Mouse (Mus musculus) hindbrain, embryonic 16.5 days (tissue): Measurements from ENCODE around the gene Pramel1. TPM values are rescaled to one million over a fixed set of nuclear protein-coding genes. Genes with fewer than 3 reads are reported as not detected.
"Not testable (repeated sequence)": the region's sequence is repeated elsewhere in the genome, so short reads cannot be mapped to it uniquely, and the experiment has no call there.

Experiments
- ATAC-seq: fragments of 200-750 bp; cut with Nextera tagmentation; 2 replicates; pipeline ENCODE4 v1.8.0; 2017; ENCODE audit warnings: moderate TSS enrichment, moderate library complexity
- H3K27ac ChIP-seq: fragments of 300-500 bp; sonication (generic); 2 replicates; pipeline ENCODE4 v1.5.1; 2014; ENCODE audit warnings: low read depth, mild to moderate bottlenecking, control low read depth, low read length, moderate library complexity
- H3K27me3 ChIP-seq: fragments of 300-500 bp; sonication (generic); replicated peaks from 2 replicates; pipeline ENCODE4 v1.6.1; 2014; ENCODE audit warnings: low read length; ENCODE audit not compliant: control insufficient read depth, insufficient read depth
- H3K36me3 ChIP-seq: fragments of 300-500 bp; sonication (generic); 2 replicates; pipeline ENCODE4 v1.6.1; 2014; ENCODE audit warnings: mild to moderate bottlenecking, low read length, moderate library complexity, mixed read lengths; ENCODE audit not compliant: control insufficient read depth, insufficient read depth
- H3K4me1 ChIP-seq: fragments of 300-500 bp; sonication (generic); 2 replicates; pipeline ENCODE4 v1.6.1; 2014; ENCODE audit warnings: low read depth, low read length; ENCODE audit not compliant: control insufficient read depth, insufficient read depth
- H3K4me2 ChIP-seq: fragments of 300-500 bp; sonication (generic); 2 replicates; pipeline ENCODE4 v1.6.1; 2014; ENCODE audit warnings: mild to moderate bottlenecking, low read length, control low read depth, moderate library complexity
- H3K4me3 ChIP-seq: fragments of 300-500 bp; sonication (generic); 2 replicates; pipeline ENCODE4 v1.5.1; 2014; ENCODE audit warnings: mild to moderate bottlenecking, low read length, control low read depth, moderate library complexity
- H3K9ac ChIP-seq: fragments of 300-500 bp; sonication (generic); 2 replicates; pipeline ENCODE4 v1.6.1; 2014; ENCODE audit warnings: low read depth, mild to moderate bottlenecking, control low read depth, low read length, moderate library complexity
- H3K9me3 ChIP-seq: fragments of 300-500 bp; sonication (generic); 2 replicates; pipeline ENCODE4 v1.6.1; 2014; ENCODE audit warnings: mild to moderate bottlenecking, low read length, moderate library complexity; ENCODE audit not compliant: control insufficient read depth
- WGBS: fragments of 180-500 bp; shearing (Covaris S2); extraction: QIAGEN DNeasy Blood & Tissue Kit; methylation state at CpG from one replicate; pipeline ENCODE4 v1.1.7; 2014; 5-methylcytosine and 5-hydroxymethylcytosine counted together
- polyA plus RNA-seq: library from polyadenylated mRNA; unstranded; fragments of >200 nt; fragmentation: Nextera tagmentation; extraction: Ambion mirVana; gene quantifications from 2 replicates; pipeline ENCODE4 v1.2.1, GENCODE M21; 2015

Pramel1 gene
- not detected in 2 replicates for polyA plus RNA-seq

DNA sequence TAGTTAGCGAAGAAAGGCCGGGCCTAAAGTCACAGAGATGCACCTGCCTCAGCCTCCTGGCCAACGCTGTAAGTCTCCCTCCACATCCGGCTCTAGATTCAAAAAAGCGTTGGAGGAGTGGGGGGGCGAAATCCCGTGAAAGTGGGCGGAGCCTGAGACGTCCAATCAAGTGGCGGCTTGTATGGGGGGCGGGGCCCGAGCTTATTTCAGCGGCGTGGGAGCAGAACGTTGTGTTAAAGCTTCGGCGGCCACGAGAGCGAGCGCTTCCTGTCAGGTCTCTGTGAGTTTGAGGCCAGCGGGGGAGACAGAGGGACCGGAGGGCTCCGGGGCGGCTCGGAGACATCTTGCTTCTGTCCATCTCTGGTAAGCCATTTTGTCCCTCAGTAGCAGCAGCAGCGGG, at the start of gene Pramel1:
Gene Pramel1 (plus strand): TSS at position 248 of the 400 bp plus-strand sequence.
- Histone ChIP-seq H3K36me3 (no peaks in the 10 kb centered on the region), H3K9me3 (no peaks in the 10 kb centered on the region; the same call in 1 of the 2 replicates), H3K4me3 (no peak within 1 kb of the TSS), H3K4me1 (no peaks in the 10 kb centered on the region; the same call in 1 of the 2 replicates), H3K9ac (no peak within 1 kb of the TSS), H3K27me3 (no peaks in the 10 kb centered on the region), H3K4me2 (no peak within 1 kb of the TSS), H3K27ac (no peak within 1 kb of the TSS)
- 78% methylated on average over 26 of the region's 26 CpGs for WGBS
- no peak for ATAC-seq

DNA sequence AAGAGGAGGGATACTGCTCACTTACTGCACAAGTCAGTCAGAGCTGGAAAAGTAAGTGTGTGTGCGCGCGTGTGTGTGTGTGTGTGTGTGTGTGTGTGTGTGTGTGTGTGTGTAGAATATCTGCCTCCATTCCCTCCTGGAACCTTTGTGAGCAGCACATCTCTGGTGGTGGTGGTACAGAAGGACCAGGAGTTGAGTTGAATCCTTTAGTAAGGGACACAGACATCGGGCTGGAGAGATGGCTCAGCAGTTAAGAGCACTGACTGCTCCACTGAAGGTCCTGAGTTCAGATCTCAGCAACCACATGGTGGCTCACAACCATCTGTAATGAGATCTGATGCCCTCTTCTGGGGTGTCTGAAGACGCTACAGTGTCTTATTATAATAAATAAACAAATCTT, 48.7 kb upstream of the Pramel1 start:
- not testable (repeated sequence) for H3K36me3 ChIP-seq, H3K4me3 ChIP-seq, ATAC-seq, H3K27ac ChIP-seq, H3K9ac ChIP-seq, H3K9me3 ChIP-seq, H3K4me2 ChIP-seq
- 96% methylated on average over 5 of the region's 5 CpGs for WGBS
- Histone ChIP-seq H3K27me3 (peaks cover 18% of the 10 kb centered on the region), H3K4me1 (peaks cover 12% of the 10 kb centered on the region)

DNA sequence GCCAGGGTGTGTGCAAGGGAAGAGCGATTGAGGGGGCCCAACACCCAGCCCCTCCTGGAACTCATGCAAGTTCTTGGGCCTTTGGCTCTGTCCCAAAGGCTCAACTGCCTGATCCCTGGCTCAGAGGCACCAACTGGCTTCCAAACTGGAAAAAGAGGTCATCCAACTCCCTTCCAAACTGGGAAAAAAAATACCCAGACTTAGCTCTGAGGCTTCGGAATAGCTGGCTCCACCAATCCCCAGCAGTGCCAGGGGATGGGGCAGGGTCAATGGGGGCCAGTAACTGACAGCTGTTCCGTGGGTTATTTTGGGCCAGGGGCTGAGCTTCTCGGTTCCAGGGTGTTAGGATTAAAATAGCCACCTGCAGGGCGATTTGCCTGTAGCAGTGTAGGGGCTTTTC, 45.5 kb upstream of the Pramel1 start:
- H3K9me3 ChIP-seq, result no peaks in the 10 kb centered on the region
- no peak overlapping the region for H3K27ac ChIP-seq
- no peak overlapping the region for H3K9ac ChIP-seq
- no peak; the same call in 1 of the 2 replicates for ATAC-seq
- peaks cover 29% of the 10 kb centered on the region for H3K27me3 ChIP-seq
- H3K4me1 ChIP-seq, result peaks cover 14% of the 10 kb centered on the region
- H3K4me2 ChIP-seq, result no peak overlapping the region
- 18% methylated on average over 5 of the region's 5 CpGs for WGBS
- no peaks in the 10 kb centered on the region for H3K36me3 ChIP-seq
- no peak overlapping the region for H3K4me3 ChIP-seq

DNA sequence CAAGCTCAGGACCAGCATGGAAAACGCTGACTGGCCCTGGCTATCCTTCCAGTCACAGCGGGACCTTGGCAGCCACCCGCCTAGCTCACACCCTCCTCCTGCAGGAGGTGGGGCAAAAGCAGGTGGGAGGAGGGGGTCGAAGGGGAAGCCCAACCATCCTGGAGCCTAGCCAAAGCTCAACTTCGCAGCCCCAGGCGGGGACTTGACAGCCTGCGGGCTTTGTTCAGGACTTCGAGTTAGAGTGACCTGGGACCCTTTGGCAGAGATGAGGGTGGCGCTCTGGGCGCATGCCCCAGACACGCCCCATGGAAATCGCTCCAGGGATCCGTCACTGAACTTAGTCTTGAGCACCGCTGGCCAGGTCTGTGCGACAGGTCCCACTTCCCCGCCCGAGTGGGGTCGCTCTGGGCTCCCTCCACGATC, 44.7 kb upstream of the Pramel1 start, which contains the start of gene Lrrc38:
Gene Lrrc38 (plus strand): TSS at position 274 of the 423 bp plus-strand sequence.
- peak; percentile 57 for ATAC-seq
- 0% methylated on average over 17 of the region's 19 CpGs for WGBS
- H3K36me3 ChIP-seq, result no peaks in the 10 kb centered on the region
- H3K27me3 ChIP-seq, result peaks cover 29% of the 10 kb centered on the region
- peak within 1 kb of the TSS; percentile 100 for H3K4me2 ChIP-seq
- peak within 1 kb of the TSS; percentile 63 for H3K9ac ChIP-seq
- H3K9me3 ChIP-seq, result no peaks in the 10 kb centered on the region
- no peak within 1 kb of the TSS for H3K27ac ChIP-seq
- peaks cover 14% of the 10 kb centered on the region for H3K4me1 ChIP-seq
- H3K4me3 ChIP-seq, result peak within 1 kb of the TSS; percentile 58

DNA sequence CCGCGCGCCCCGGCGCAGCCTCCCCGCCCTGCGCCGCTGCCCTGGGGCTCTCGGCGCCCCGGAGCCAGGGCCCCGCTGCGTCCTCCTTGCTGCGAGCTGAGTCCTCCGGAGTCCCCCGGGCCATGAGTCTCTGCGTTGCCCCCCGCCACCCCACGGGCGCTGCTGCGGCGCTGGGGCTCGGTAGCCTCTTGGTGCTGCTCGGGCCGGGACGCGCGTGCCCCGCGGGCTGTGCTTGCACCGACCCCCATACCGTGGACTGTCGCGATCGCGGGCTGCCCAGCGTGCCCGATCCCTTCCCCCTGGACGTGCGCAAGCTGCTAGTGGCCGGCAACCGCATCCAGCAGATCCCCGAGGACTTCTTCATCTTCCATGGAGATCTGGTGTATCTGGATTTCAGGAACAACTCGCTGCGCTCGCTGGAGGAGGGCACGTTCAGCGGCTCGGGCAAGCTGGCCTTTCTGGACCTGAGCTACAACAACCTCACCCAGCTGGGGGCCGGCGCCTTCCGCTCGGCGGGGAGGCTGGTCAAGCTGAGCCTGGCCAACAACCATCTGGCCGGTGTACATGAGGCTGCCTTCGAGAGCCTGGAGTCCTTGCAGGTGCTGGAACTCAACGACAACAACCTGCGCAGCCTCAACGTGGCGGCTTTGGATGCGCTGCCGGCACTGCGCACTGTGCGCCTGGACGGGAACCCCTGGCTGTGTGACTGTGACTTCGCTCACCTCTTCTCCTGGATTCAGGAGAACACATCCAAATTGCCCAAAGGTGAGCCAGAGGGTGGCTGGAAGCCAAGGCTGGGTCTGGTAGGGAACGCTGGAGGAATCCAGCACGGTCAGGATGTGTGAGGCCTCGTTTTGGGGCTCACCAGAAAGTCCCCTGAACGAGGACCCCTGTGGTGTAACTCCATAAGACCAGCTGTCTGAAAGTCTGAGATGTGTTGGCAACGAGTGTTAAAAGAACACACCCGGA, 43.9 kb upstream of the Pramel1 start:
- H3K36me3 ChIP-seq, result no peaks in the 10 kb centered on the region
- H3K27ac ChIP-seq, result no peak overlapping the region
- H3K4me1 ChIP-seq, result peaks cover 14% of the 10 kb centered on the region
- WGBS, result 3% methylated on average over 71 of the region's 72 CpGs
- H3K9me3 ChIP-seq, result no peaks in the 10 kb centered on the region
- H3K9ac ChIP-seq, result peak overlapping the region; percentile 63
- peaks cover 29% of the 10 kb centered on the region for H3K27me3 ChIP-seq
- peak; percentile 50 for ATAC-seq
- H3K4me2 ChIP-seq, result peak overlapping the region; percentile 100
- H3K4me3 ChIP-seq, result peak overlapping the region; percentile 58

DNA sequence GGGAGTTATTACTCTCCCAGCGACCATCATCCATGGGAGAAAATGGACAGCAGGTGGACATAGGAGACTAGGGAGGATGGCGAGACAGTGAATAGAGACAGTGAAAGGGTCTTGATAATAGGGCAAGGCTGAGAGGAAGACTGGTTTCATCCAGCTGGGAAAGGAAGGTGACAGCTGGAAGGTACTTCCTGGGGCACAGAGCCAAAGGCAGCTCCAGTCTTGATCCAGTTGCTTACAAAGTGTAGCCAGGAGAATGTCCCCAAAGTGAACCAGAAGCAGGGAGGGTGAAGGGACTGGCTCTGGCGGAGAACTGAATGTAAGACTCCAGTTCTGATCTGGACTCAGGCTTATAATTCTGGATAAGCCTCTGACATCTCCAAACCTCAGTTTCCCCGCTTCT, 41.9 kb upstream of the Pramel1 start:
- Histone ChIP-seq H3K4me2 (no peak overlapping the region), H3K9ac (no peak overlapping the region), H3K27me3 (peaks cover 29% of the 10 kb centered on the region), H3K9me3 (no peaks in the 10 kb centered on the region), H3K36me3 (no peaks in the 10 kb centered on the region), H3K4me3 (no peak overlapping the region), H3K27ac (no peak overlapping the region), H3K4me1 (peaks cover 14% of the 10 kb centered on the region)
- WGBS, result 74% methylated on average over 4 of the region's 4 CpGs
- no peak for ATAC-seq

DNA sequence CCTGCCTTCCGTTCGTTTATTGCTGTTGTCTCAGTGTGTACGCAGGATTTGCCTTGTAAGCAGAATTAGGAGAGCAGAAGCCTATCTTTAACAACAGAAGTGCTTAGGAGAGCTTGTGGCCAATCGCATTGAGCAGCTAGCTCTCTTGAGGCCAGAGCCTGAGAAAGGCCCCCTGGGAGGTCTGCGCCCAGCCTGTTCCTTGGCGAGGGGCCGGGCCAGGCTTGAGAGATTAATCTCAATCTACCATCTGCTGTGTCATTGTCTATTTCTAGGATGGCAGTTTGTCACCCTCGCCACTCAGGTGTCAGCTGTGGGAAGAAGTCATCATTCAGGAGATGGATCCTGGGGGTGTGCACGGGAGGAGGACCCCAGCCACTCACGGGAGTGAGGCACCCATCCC, 32.7 kb upstream of the Pramel1 start:
- no peak overlapping the region for H3K27ac ChIP-seq
- no peaks in the 10 kb centered on the region for H3K9me3 ChIP-seq
- H3K36me3 ChIP-seq, result no peaks in the 10 kb centered on the region
- H3K4me2 ChIP-seq, result no peak overlapping the region
- peaks cover under 1% of the 10 kb centered on the region; the same call in 1 of the 2 replicates for H3K4me1 ChIP-seq
- H3K4me3 ChIP-seq, result no peak overlapping the region
- no peak overlapping the region for H3K9ac ChIP-seq
- ATAC-seq, result 0 out of 2 replicates have a peak, but pooled peaks have one; percentile 11
- H3K27me3 ChIP-seq, result no peaks in the 10 kb centered on the region
- 60% methylated on average over 10 of the region's 10 CpGs for WGBS

DNA sequence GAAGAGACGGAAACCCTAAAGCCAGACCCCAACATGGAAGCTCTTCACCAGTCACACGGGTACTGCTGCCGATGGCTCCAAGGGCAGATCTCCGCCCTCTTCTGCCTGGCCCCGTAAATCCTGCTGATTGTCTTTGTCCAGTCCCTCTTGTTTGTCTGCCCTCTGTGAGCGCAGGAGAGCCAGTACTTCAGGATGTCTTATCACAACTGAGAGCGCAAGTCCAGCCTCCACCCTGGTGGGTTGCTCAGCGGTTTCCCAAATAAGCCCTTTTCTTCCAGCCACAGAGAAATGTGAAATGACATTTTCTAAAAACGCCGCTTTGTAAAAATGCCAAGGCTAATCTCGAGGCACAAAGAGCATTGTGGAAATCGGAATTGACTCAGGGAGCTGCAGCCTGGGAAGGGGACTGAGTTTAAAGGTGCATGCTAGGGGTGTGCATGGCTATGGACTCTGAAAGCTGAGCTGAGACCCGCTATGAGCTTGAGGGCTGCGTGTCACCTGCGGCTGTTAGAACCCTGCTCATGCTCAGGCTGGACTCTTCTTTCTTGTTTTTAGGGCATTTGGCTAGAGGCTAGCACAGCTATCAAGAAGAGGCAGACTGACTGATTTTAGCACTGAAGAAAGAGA, 27.7 kb upstream of the Pramel1 start:
- Histone ChIP-seq H3K36me3 (no peaks in the 10 kb centered on the region), H3K27ac (no peak overlapping the region), H3K4me1 (peaks cover 3% of the 10 kb centered on the region; the same call in 1 of the 2 replicates), H3K9ac (no peak overlapping the region), H3K4me2 (peak overlapping the region; percentile 21), H3K4me3 (no peak overlapping the region), H3K9me3 (no peaks in the 10 kb centered on the region), H3K27me3 (no peaks in the 10 kb centered on the region)
- ATAC-seq, result no peak
- 38% methylated on average over 15 of the region's 15 CpGs for WGBS

DNA sequence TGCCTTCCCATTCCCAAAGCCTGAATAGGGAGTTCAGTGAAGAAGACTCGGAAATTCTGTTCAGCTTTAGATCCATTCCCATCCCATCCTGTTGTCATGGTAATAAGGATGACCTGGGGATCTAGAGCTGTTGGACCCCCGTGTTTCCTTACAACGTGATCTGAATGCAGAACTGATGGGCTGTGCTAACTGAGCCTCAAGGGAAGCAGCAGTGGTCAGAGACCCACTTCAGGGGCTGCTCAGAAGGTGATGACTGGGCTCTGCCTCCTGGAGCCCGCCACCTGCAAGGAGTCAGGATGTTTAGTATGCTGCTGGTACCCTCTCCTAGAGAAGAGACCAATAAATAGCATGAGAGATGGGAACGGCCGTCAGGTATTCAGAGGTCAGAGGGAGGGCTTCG, 14.7 kb upstream of the Pramel1 start:
- WGBS, result 23% methylated on average over 7 of the region's 7 CpGs
- H3K4me3 ChIP-seq, result no peak overlapping the region
- no peaks in the 10 kb centered on the region for H3K36me3 ChIP-seq
- ATAC-seq, result peak; percentile 60
- H3K9me3 ChIP-seq, result no peaks in the 10 kb centered on the region
- peaks cover 12% of the 10 kb centered on the region; the same call in 1 of the 2 replicates for H3K4me1 ChIP-seq
- peak overlapping the region; percentile 27 for H3K4me2 ChIP-seq
- H3K9ac ChIP-seq, result no peak overlapping the region
- no peak overlapping the region for H3K27ac ChIP-seq
- no peaks in the 10 kb centered on the region for H3K27me3 ChIP-seq
